Mouse (Mus musculus): ENCODE measurements around the gene Sorcs3. TPM values are rescaled to one million over a fixed set of nuclear protein-coding genes. Genes with fewer than 3 reads are reported as not detected.

Gene Sorcs3
- polyA plus RNA-seq, 1 experiment from 2014 or later: 0.28 TPM

- H3K9ac ChIP-seq (ENCODE audit: low read length): no peak overlapping the region
- no peak overlapping the region for H3K4me3 ChIP-seq (ENCODE audit: low read depth, low read length)
- no peak for ATAC-seq (ENCODE audit: insufficient number of reproducible peaks, low FRiP score, low TSS enrichment, low read depth)
- no peaks in the 10 kb centered on the region for H3K36me3 ChIP-seq (ENCODE audit: control insufficient read depth, insufficient read depth, low read length)
- DNase-seq (ENCODE audit: low spot score): no peak
- no peak overlapping the region for H3K4me2 ChIP-seq (ENCODE audit: low read depth, severe bottlenecking)
- no peaks in the 10 kb centered on the region for H3K27me3 ChIP-seq (ENCODE audit: control insufficient read depth, insufficient read depth, low read length)
- H3K9me3 ChIP-seq (ENCODE audit: control insufficient read depth, low read length): no peaks in the 10 kb centered on the region
- 7% methylated on average over 1 of the region's 1 CpGs for WGBS
- H3K27ac ChIP-seq (replicated peaks; ENCODE audit: low read depth, low read length): no peak overlapping the region
- no peaks in the 10 kb centered on the region for H3K4me1 ChIP-seq (ENCODE audit: control insufficient read depth, insufficient read depth, low read length)
These were observed 125.8 kb downstream of the Sorcs3 start for GRCm38 (mm10) chr19:48331640-48332039.

- no peaks in the 10 kb centered on the region for H3K27me3 ChIP-seq (ENCODE audit: control insufficient read depth, insufficient read depth, low read length)
- no peak overlapping the region for H3K4me2 ChIP-seq (ENCODE audit: low read depth, severe bottlenecking)
- no peaks in the 10 kb centered on the region for H3K36me3 ChIP-seq (ENCODE audit: control insufficient read depth, insufficient read depth, low read length)
- H3K27ac ChIP-seq (replicated peaks; ENCODE audit: low read depth, low read length): no peak overlapping the region
- no peak overlapping the region for H3K9ac ChIP-seq (ENCODE audit: low read length)
- no peaks in the 10 kb centered on the region for H3K9me3 ChIP-seq (ENCODE audit: control insufficient read depth, low read length)
- H3K4me3 ChIP-seq (ENCODE audit: low read depth, low read length): no peak overlapping the region
- DNase-seq (ENCODE audit: low spot score) (no peak), ATAC-seq (ENCODE audit: insufficient number of reproducible peaks, low FRiP score, low TSS enrichment, low read depth) (no peak)
- WGBS: 76% methylated on average over 2 of the region's 2 CpGs
- H3K4me1 ChIP-seq (ENCODE audit: control insufficient read depth, insufficient read depth, low read length): no peaks in the 10 kb centered on the region
These were observed 127.3 kb downstream of the Sorcs3 start for GRCm38 (mm10) chr19:48333085-48333484.

DNA sequence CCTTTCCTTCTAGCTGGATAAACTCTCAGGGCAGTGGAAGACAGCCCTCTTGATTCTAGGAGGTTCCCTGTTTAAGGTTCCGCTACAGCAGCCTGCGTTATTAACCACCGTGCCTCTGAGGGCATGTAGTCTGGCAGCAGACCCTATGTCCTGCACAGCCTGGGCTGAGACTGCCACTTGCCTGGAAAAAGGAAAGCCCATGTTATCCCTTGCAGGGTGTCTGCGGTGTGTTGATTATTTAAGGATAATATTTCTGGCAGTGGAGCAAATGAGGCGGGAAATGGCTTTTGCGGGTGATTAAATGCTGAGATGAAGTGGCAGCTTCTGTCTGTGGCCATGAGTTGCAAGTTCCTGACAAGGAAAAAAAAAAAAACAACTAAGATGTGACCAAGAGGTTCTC lies 131.6 kb downstream of the Sorcs3 start:
- no peak for ATAC-seq (ENCODE audit: insufficient number of reproducible peaks, low FRiP score, low TSS enrichment, low read depth)
- Histone ChIP-seq H3K27me3 (ENCODE audit: control insufficient read depth, insufficient read depth, low read length) (no peaks in the 10 kb centered on the region), H3K27ac (replicated peaks; ENCODE audit: low read depth, low read length) (no peak overlapping the region), H3K4me2 (ENCODE audit: low read depth, severe bottlenecking) (no peak overlapping the region), H3K4me1 (ENCODE audit: control insufficient read depth, insufficient read depth, low read length) (no peaks in the 10 kb centered on the region), H3K4me3 (ENCODE audit: low read depth, low read length) (no peak overlapping the region), H3K9ac (ENCODE audit: low read length) (no peak overlapping the region), H3K9me3 (ENCODE audit: control insufficient read depth, low read length) (no peaks in the 10 kb centered on the region), H3K36me3 (ENCODE audit: control insufficient read depth, insufficient read depth, low read length) (no peaks in the 10 kb centered on the region)
- no peak for DNase-seq (ENCODE audit: low spot score)
- WGBS: 86% methylated on average over 6 of the region's 6 CpGs

GRCm38 (mm10) chr19:48338098-48338497 lies 132.3 kb downstream of the Sorcs3 start:
- H3K9me3 ChIP-seq (ENCODE audit: control insufficient read depth, low read length): no peaks in the 10 kb centered on the region
- no peak for ATAC-seq (ENCODE audit: insufficient number of reproducible peaks, low FRiP score, low TSS enrichment, low read depth)

GRCm38 (mm10) chr19:48342770-48343169 lies 136.9 kb downstream of the Sorcs3 start:
- no peak overlapping the region for H3K4me3 ChIP-seq (ENCODE audit: low read depth, low read length)
- WGBS: 54% methylated on average over 4 of the region's 4 CpGs
- no peaks in the 10 kb centered on the region for H3K4me1 ChIP-seq (ENCODE audit: control insufficient read depth, insufficient read depth, low read length)
- no peaks in the 10 kb centered on the region for H3K9me3 ChIP-seq (ENCODE audit: control insufficient read depth, low read length)
- peak; percentile 36 for DNase-seq (ENCODE audit: low spot score)
- no peaks in the 10 kb centered on the region for H3K27me3 ChIP-seq (ENCODE audit: control insufficient read depth, insufficient read depth, low read length)
- no peak overlapping the region for H3K4me2 ChIP-seq (ENCODE audit: low read depth, severe bottlenecking)
- no peak overlapping the region for H3K27ac ChIP-seq (replicated peaks; ENCODE audit: low read depth, low read length)
- H3K9ac ChIP-seq (ENCODE audit: low read length): no peak overlapping the region
- no peak for ATAC-seq (ENCODE audit: insufficient number of reproducible peaks, low FRiP score, low TSS enrichment, low read depth)
- H3K36me3 ChIP-seq (ENCODE audit: control insufficient read depth, insufficient read depth, low read length): no peaks in the 10 kb centered on the region

More at GRCm38 (mm10) chr19:48338098-48338497, 132.3 kb downstream of the Sorcs3 start:
- Histone ChIP-seq H3K27ac (replicated peaks; ENCODE audit: low read depth, low read length) (no peak overlapping the region), H3K27me3 (ENCODE audit: control insufficient read depth, insufficient read depth, low read length) (no peaks in the 10 kb centered on the region), H3K9ac (ENCODE audit: low read length) (no peak overlapping the region), H3K4me1 (ENCODE audit: control insufficient read depth, insufficient read depth, low read length) (no peaks in the 10 kb centered on the region), H3K4me3 (ENCODE audit: low read depth, low read length) (no peak overlapping the region), H3K36me3 (ENCODE audit: control insufficient read depth, insufficient read depth, low read length) (no peaks in the 10 kb centered on the region), H3K4me2 (ENCODE audit: low read depth, severe bottlenecking) (no peak overlapping the region)
- 89% methylated on average over 5 of the region's 5 CpGs for WGBS
- no peak for DNase-seq (ENCODE audit: low spot score)

DNA sequence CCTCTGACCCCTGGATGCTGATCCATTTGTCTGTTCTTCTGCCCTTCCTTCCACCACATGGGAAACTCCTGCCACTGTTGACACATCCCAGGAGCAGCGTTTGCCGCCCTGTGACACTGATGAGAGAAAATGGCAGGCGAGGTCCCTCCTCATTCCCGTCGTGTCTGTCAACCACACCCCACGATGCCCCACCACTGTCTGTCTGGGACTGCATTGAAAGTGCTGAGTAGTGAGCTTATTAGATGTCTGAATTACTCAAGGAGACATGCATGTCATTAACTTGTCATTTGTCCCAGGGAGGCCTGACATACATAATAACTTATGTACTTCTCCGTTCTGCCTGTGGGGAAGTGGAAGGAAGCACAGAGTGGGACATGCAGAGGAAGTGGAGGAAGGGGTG lies 137.6 kb downstream of the Sorcs3 start:
- H3K27ac ChIP-seq (replicated peaks; ENCODE audit: low read depth, low read length): no peak overlapping the region
- no peaks in the 10 kb centered on the region for H3K4me1 ChIP-seq (ENCODE audit: control insufficient read depth, insufficient read depth, low read length)
- no peaks in the 10 kb centered on the region for H3K27me3 ChIP-seq (ENCODE audit: control insufficient read depth, insufficient read depth, low read length)
- H3K36me3 ChIP-seq (ENCODE audit: control insufficient read depth, insufficient read depth, low read length): no peaks in the 10 kb centered on the region
- H3K4me3 ChIP-seq (ENCODE audit: low read depth, low read length): no peak overlapping the region
- WGBS: 53% methylated on average over 7 of the region's 7 CpGs
- H3K9me3 ChIP-seq (ENCODE audit: control insufficient read depth, low read length): no peaks in the 10 kb centered on the region
- no peak for ATAC-seq (ENCODE audit: insufficient number of reproducible peaks, low FRiP score, low TSS enrichment, low read depth)
- no peak overlapping the region for H3K9ac ChIP-seq (ENCODE audit: low read length)
- DNase-seq (ENCODE audit: low spot score): no peak
- no peak overlapping the region for H3K4me2 ChIP-seq (ENCODE audit: low read depth, severe bottlenecking)

DNA sequence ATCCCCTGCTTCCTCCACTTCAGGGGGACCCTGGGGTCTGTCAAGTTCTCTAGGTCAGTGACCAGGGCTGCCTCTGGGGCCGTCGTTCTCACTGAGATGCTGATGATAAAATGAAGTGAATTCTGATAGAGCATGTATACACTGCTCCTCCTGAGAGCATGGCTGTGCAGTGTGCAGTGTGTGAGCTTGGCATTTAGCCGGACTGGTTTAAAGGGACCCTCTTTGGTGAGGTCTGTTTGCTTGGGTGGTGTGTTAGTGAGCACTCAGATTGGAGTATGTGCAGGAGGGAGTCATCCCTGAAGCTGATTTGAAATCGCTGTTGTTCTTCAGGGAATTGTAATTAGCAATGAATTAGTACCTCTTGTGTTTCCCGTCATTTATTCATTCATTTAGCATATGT lies 141.3 kb downstream of the Sorcs3 start:
- no peak for ATAC-seq (ENCODE audit: insufficient number of reproducible peaks, low FRiP score, low TSS enrichment, low read depth)
- WGBS: 83% methylated on average over 5 of the region's 5 CpGs

GRCm38 (mm10) chr19:48356806-48357205 lies 151.0 kb downstream of the Sorcs3 start:
- Histone ChIP-seq H3K4me3 (ENCODE audit: low read depth, low read length) (no peak overlapping the region), H3K9ac (ENCODE audit: low read length) (no peak overlapping the region), H3K4me2 (ENCODE audit: low read depth, severe bottlenecking) (no peak overlapping the region), H3K4me1 (ENCODE audit: control insufficient read depth, insufficient read depth, low read length) (no peaks in the 10 kb centered on the region), H3K36me3 (ENCODE audit: control insufficient read depth, insufficient read depth, low read length) (no peaks in the 10 kb centered on the region), H3K27me3 (ENCODE audit: control insufficient read depth, insufficient read depth, low read length) (no peaks in the 10 kb centered on the region), H3K27ac (replicated peaks; ENCODE audit: low read depth, low read length) (no peak overlapping the region), H3K9me3 (ENCODE audit: control insufficient read depth, low read length) (no peaks in the 10 kb centered on the region)
- DNase-seq (ENCODE audit: low spot score): peak; percentile 49
- 70% methylated on average over 2 of the region's 2 CpGs for WGBS
- ATAC-seq (ENCODE audit: insufficient number of reproducible peaks, low FRiP score, low TSS enrichment, low read depth): no peak

More for the DNA sequence above, 141.3 kb downstream of the Sorcs3 start:
- Histone ChIP-seq H3K9me3 (ENCODE audit: control insufficient read depth, low read length) (no peaks in the 10 kb centered on the region), H3K4me2 (ENCODE audit: low read depth, severe bottlenecking) (no peak overlapping the region), H3K36me3 (ENCODE audit: control insufficient read depth, insufficient read depth, low read length) (no peaks in the 10 kb centered on the region), H3K9ac (ENCODE audit: low read length) (no peak overlapping the region), H3K4me1 (ENCODE audit: control insufficient read depth, insufficient read depth, low read length) (no peaks in the 10 kb centered on the region), H3K4me3 (ENCODE audit: low read depth, low read length) (no peak overlapping the region), H3K27ac (replicated peaks; ENCODE audit: low read depth, low read length) (no peak overlapping the region), H3K27me3 (ENCODE audit: control insufficient read depth, insufficient read depth, low read length) (no peaks in the 10 kb centered on the region)
- DNase-seq (ENCODE audit: low spot score): no peak

DNA sequence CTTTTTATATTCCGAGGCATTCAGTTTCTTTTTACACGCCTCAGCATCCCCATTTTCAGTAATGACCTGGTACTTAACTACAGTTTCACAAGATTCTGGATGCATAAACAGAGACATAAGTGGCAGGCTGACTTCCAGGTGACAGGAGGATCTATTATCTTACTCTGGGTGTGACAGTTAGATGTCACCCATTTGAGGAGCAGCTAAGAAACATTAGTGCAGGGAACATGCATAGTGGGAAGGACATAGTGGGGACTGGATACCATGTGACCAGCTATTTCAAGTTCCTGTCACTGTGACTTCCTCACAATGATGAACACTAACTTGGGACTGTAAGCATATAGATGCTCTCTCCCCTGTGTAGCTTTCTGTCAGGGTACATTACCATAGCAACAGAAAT lies 156.3 kb downstream of the Sorcs3 start:
- no peak for ATAC-seq (ENCODE audit: insufficient number of reproducible peaks, low FRiP score, low TSS enrichment, low read depth)
- Histone ChIP-seq H3K4me2 (ENCODE audit: low read depth, severe bottlenecking) (no peak overlapping the region), H3K36me3 (ENCODE audit: control insufficient read depth, insufficient read depth, low read length) (no peaks in the 10 kb centered on the region), H3K4me3 (ENCODE audit: low read depth, low read length) (no peak overlapping the region), H3K27ac (replicated peaks; ENCODE audit: low read depth, low read length) (no peak overlapping the region), H3K9me3 (ENCODE audit: control insufficient read depth, low read length) (no peaks in the 10 kb centered on the region), H3K4me1 (ENCODE audit: control insufficient read depth, insufficient read depth, low read length) (no peaks in the 10 kb centered on the region), H3K9ac (ENCODE audit: low read length) (no peak overlapping the region), H3K27me3 (ENCODE audit: control insufficient read depth, insufficient read depth, low read length) (no peaks in the 10 kb centered on the region)
- no peak for DNase-seq (ENCODE audit: low spot score)
- WGBS: 91% methylated on average over 2 of the region's 2 CpGs

Data from limb, embryonic 11.5 days (tissue).